Mouse (Mus musculus) layer of hippocampus, postnatal 36 days (tissue): Measurements from ENCODE around the gene Tor4a. TPM values are rescaled to one million over a fixed set of nuclear protein-coding genes. Genes with fewer than 3 reads are reported as not detected.

Experiments used
- DNase-seq, 2 experiments: peaks; one replicate each; pipeline ENCODE4 v3.0.0; 2022
- total RNA-seq, 2 experiments: library from RNA; stranded (reverse); gene quantifications; 2 replicates each; pipeline ENCODE4 v1.2.3; 2021

Tor4a gene
- total RNA-seq, 2 experiments from 2014 or later = 1.3 to 1.8 TPM

DNA sequence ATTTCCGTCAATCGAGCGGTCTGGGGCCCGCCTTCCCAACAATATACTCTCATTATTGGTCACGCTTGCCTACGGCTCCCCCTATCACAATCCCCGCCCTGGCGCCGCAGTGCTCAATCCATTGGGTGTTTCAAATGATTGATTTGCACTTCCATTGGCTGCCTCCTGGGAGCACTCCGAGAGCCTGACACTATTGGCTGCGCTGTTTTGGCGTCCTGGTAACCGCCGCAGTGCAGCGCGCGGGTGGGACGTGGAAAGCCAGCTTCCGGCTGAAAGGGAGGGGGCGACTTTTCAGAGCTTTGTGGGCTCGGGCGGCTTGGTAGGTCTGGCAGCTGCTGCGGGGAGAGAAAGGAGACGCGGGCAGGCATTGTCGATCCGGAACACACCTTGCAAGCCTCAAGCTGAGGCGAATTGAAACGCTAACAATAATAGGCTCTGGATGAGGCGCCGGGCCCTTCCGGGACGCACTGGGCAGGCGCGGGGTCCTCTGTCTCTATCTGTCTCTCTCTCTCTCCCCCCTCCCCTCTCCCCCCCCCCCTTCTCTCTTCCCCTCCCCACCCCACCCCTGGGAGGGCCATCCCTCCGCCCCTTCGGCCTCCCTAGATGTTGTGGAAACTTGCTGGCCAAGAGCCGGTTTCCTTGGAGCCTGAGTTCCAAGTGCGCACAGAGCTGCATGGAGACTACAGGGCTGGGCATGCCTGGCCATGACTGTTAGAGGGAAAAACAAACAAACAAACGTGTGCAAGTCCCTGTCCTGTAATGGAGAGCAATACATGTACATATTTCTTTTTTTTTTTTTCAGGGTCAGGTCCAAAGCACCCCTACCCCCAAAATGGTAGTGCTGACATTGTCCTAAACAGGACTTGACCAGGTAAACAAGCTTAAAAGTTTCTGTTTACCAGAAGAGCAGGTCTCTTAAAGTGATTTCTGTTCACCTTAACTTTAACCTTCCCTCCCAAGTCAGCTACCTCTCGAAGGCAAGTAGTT is 28.4 kb upstream of the Tor4a start:
- peak; percentile 98 to 99 for DNase-seq

GRCm38 (mm10) chr2:25224492-25224765 is 27.7 kb upstream of the Tor4a start, which contains the start of gene Tubb4b:
Tubb4b (minus strand) TSS chr2:25224702.
- no peak for DNase-seq

DNA sequence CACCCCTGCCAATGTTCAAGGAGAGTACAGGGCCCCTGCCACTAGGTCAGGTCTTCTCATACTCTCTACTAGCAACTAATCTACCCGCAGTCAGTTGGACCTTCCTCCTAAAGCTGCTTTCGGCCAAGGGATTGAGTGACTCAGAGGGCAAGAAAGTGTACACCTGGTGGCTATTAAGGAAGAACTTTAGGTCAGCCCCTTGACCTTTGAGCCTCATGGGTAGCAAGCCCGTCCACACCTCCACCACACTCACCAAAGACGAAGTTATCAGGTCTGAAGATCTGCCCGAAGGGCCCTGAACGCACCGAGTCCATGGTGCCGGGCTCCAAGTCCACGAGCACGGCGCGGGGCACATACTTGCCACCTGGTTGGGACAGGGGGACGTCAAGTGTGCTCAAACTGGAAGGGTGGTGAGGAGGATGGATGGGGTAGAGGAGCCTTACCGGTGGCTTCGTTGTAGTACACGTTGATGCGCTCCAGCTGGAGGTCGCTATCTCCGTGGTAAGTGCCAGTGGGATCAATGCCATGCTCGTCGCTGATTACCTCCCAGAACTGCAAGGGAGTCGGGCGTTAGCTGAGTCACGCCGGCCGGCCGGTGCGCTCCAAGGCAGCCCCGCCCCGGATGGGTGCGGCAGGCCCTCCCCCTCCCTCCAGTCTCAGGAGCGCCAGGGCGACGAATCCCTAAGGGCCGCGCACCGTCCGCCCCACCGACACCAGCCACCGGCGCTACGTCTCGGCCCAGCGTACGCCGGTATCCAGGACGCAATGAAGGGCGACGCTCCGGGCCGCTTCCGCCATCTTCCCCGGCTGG is 27.2 kb upstream of the Tor4a start:
- DNase-seq = peak in 1 of 2 experiments; percentile 72

DNA sequence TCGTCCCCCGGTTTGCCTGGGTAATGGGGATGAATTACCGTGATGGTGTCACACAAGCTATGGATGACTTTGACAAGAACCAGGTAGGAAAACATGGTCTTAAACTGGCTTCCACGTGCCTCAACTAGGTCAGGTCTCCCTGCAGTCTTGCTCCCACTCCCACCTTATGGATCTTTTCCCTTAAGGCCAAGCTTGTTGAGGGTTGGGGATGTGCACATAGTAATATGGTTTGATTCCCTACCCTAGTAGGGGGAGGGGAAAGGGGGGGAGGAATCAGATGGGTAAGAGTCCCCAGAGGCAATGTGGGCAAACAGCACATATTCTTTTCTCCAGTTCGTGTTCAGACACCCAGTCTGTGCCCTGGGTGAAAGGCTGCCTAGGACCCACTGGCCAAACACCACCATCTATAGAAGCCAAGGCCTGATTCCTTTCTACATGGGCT is 24.7 kb upstream of the Tor4a start:
- no peak for DNase-seq

GRCm38 (mm10) chr2:25218445-25218844 is 21.8 kb upstream of the Tor4a start, which contains the start of gene Fam166a:
Fam166a (plus strand) TSS chr2:25218745.
- no peak for DNase-seq

- no peak for DNase-seq
These were observed 21.0 kb upstream of the Tor4a start for GRCm38 (mm10) chr2:25217666-25218065.

GRCm38 (mm10) chr2:25214444-25214843 is 17.8 kb upstream of the Tor4a start, which contains the start of gene Stpg3:
Stpg3 (minus strand) TSS chr2:25214637.
- no peak for DNase-seq

DNA sequence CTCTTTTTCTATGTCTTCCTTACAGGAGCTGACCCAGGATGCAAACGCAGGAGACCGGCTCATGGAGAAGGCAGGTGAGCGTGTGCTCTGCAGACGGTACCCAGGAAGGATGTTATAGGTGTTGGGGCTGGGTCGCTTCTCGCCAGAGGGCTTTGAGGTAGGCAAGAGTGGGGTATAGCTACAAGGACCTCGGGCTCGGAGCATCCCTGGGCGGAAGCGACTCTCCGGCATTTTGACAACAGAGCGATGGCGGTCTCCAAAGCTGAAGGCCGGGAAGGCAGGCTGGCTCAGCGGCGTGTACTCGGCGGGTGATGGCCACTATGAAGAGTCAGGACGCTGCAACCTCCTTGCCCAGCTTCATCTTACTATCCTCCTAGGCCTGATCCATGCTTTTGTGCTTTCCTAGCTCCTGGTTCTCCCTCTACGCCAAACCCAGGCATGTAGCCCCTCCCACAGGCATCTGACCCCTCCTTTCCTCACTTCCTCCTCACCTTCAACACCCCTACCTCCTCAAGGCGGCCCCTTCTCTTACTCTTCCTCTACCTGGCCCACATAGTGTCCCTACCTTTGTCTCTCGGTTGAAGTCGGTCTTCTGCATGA is 16.7 kb upstream of the Tor4a start:
- DNase-seq = no peak

GRCm38 (mm10) chr2:25211121-25211670 is 14.5 kb upstream of the Tor4a start, which contains the start of gene Nelfb:
Nelfb (minus strand) TSS chr2:25211489.
- DNase-seq = peak; percentile 85 to 86

DNA sequence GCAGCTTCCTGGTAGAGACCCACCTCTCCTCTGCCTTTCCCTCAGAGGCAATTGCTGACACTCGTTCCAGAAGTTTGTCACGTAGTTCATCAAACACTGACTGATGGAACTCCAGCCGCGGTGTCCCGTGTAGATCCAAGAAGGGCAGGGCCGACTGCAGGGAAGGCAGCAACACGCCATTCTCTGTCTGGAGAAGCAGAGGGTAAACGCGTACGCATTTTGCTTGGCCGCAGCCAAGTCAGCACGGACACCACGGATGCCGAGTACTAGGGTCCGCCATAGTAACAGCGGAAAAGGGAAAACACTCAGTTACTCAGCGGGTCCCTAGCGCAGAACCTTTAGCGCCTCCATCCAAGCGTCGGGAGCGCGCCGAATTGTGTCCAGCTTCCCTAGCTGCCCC is 14.0 kb upstream of the Tor4a start:
- no peak for DNase-seq

GRCm38 (mm10) chr2:25207593-25207992 is 10.9 kb upstream of the Tor4a start:
- DNase-seq = no peak

DNA sequence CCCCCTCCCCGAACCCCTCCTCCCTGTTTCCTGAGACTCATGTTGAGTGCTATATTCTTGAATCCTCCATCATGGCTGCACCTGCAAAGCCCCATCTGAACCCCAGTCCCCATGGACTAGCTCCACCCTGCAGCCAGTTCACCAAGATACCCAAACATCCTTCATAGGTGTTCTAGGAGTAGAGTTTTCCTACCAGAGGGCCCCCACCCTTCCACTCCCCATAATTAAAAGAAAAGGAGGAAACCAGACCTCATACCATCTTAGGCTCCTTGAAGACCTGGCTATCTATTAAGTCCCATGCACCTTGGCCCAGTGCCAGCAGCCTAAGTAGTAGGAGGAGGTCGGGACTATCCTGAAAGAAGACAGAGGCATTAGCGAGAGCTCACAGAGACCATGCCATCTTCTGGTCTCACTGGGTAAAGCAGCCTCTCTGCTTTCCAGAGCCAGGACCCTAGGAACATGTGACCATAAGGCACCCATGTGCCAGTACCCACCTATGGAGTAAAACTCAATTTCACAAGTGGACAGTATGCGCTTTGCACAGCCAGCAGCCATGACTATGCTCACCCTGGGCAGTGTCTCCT is 7.0 kb upstream of the Tor4a start:
- DNase-seq = no peak

DNA sequence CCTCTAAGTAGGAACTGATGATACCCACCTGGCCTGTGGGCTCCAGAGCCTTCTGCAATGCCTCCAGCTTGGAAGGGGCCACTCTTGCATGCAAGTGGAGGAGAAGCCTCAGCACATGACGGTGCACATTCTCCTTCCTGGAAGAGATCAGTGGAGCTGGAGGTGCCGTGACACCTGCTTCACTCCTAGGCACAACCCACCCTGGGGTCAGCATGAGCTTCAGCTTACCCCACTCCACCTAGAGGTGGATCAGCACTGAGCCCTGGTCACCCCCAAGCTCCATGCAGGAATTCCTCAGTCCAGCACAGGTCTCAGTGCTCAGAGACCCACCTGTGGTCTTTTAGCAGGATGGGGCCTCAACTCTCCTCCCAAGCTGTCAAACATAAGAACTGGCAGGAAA is 3.9 kb upstream of the Tor4a start:
- no peak for DNase-seq

- DNase-seq = no peak
These were observed 1.3 kb upstream of the Tor4a start for GRCm38 (mm10) chr2:25197946-25198345.

DNA sequence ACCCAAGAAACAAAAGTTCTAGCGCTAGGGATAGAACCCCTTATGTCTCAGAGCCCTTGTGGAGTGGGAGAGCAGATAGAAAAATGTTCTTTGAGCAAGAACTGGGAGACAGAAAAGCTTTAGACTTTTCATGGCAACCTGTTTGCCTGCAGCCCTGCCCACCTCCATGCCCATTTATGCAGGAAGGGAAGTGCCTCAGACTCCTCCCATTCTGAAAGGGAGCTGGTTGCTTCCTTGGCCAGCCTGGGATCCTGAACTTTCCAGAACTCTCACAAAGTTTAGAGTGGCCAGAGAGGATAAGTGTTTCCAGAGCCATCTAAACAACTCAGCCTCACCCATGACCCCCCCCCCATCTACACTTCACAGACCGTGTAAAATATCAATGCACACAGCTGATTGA is 505 bp upstream of the Tor4a start:
- no peak for DNase-seq

- DNase-seq = no peak
These were observed 1.2 kb downstream of the Tor4a start for GRCm38 (mm10) chr2:25195211-25196156.

DNA sequence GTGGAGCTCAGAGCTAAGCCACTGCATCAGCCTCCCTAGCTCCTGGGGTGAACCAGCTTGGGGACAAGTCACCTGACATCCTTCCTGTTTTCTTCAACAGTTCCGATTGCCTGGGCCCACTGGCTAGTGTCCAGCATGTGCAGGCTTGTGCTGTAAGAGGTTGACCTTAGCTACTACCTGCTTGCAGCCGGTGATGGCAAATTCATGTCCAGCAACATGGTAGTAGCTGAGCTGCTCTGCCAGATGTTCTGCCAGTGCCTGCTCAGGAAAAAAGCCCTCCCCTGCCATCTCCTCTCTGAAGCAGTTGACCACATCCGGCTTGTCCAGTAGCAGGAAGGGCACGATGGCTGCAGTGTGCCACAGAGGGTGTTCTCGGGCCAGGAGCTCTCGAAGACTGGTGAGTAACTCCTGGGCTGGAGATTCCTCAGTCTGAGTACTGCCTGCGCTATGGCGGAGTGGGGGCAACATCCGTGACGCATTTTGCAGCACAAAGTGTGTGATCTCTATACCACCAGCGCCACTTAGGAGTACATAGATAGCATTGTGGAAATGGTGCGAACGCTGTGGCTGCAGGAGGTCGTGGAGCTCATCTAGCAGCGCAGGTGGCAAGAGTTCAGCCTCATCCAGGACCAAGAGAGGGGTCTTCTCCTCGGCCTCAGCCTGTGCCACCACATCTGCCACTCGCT is 2.1 kb downstream of the Tor4a start:
- DNase-seq = no peak

- no peak for DNase-seq
These were observed 2.7 kb downstream of the Tor4a start for GRCm38 (mm10) chr2:25194006-25194405.

GRCm38 (mm10) chr2:25193330-25193770 is 3.3 kb downstream of the Tor4a start:
- peak; percentile 78 to 81 for DNase-seq

GRCm38 (mm10) chr2:25187841-25188240 is 8.8 kb downstream of the Tor4a start:
- DNase-seq = no peak
